Mouse (Mus musculus) heart, postnatal 14 days (tissue): ENCODE results near the gene Susd4. TPM values are rescaled to one million over a fixed set of nuclear protein-coding genes. Genes with fewer than 3 reads are reported as not detected.

Experiments used
- DNase-seq, 2 experiments: peaks; one replicate each; pipeline ENCODE4 v3.0.0; 2021 to 2022
- intact Hi-C: fragments of 180-260 bp; cut with DNase I; formaldehyde crosslinking; loops from one replicate; pipeline ENCODE4 v1.15.1; 2025
- total RNA-seq, 2 experiments: library from RNA; stranded (reverse); gene quantifications; 2 replicates each; pipeline ENCODE4 v1.2.3; 2021

Susd4 gene
- total RNA-seq, 2 experiments from 2014 or later, result 0.51 to 0.60 TPM

- no peak for DNase-seq
- intact Hi-C loops, result no loop called here
These were observed 21.1 kb downstream of the Susd4 start for GRCm38 (mm10) chr1:182784784-182785183.

DNA sequence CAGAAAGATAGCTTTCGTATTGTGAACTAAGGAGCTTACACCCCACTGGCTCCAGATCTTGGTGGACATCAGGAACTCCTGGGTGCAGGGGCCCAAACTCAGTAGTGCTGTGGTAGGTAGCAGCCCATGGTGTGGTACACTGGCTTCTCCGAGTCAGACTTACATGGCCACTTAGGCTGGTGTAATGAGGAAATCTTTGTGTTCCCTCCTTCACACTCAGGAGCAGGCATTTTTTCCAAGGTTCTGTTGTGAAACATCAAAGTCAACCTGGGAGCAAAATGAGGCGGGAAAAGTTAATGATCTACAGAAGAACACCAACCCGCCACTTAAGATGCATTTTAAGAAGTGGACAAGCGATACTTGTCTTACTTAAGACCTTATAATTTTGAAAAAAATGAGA, 21.8 kb downstream of the Susd4 start:
- intact Hi-C loops, result no loop called here
- DNase-seq, result no peak

DNA sequence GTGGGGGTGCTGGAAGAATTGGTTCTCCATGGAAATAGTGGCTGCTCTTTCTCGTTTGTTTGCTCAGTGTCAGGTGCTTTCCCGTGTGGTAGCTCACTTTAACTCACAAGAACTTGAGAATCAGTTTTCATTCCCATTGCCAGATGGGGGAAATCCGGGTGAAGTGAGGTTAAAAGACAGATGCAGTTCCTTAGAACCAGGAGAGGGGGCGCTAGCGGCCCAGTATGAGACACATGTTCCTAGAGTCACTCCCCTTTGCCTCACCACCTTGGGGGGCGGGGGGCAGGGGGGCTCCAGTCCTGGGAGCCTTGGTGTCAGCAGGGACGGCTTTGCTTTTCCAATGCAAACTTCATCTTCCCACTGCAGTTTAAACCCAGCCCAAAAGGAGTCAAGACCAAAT, 23.4 kb downstream of the Susd4 start:
- DNase-seq, result no peak
- intact Hi-C loops, result no loop called here

- DNase-seq, result no peak
- intact Hi-C loops, result no loop called here
These were observed 25.2 kb downstream of the Susd4 start for GRCm38 (mm10) chr1:182788896-182789295.

DNA sequence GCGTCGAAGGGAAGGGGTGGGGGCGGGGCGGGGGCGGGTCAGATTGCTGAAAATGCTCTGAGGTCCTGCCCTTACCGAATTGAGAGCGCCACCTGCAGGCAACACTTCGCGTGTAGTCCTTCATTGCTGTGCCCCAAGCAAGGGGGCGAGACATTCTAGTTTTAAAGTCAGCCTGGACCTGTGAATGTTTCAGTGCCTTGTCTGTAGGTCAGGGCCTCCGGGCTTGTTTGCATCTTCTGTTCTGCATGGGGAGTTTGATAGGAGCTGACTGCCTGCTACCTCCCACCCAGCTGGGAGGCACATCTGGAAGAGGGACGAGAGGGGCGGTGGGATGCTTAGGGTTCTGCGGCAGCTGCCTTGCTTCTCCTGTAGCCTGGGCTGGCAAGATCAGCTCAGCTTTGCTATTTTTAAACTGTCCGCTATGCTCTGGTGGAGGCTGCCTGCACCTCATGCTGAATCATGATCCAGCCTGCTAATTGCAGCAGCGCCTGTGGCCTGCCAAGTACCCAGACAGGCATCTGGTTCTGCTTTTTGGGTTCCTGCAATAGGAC, 28.9 kb downstream of the Susd4 start:
- intact Hi-C loops, result loop anchor here (2.0 to 5.0 kb wide), 3 partner anchors 135 to 238 kb away; no protein-coding TSS in a partner anchor
- peak; percentile 71 to 81 for DNase-seq

DNA sequence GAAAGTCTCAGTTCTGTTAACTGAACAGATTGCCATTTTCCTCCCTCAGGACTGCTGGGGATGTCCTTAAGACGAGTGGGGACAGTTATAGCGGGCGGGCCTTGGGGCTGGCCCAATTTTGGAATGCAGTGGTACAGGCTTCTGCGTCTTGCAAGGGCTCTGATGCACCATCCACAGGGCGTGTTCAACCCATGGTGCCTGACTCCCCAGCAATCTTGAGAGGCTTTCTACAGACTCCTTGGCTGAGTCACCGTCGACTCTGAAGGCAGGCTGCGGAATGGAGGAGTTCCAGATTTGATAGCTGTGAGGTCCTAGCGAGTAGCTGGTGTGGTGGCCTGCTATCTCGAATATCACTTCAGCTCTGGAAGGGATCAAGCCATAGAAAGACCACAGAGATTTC, 30.6 kb downstream of the Susd4 start:
- intact Hi-C loops, result loop anchor here (5.0 kb wide), 1 partner anchor 137 kb away; no protein-coding TSS in a partner anchor
- DNase-seq, result no peak

DNA sequence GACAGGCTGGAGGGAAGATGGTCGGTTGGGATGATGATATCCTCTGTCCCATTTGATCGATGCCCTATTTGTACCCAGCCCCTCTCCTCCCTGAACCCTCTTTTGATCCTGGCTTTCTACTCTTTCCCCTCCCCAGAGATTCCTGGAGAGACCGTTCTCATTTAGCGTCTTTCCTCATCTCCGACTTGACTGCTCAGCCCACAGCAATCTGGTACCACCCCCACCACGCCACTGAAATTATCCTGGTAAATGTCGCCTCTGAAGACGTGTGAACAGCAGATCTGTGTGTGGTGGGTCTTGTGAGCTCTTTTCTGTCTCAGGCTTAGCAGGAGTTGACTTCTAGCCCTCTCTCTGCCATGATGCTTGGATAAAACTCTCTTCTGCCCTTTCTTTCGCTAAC, 31.0 kb downstream of the Susd4 start:
- intact Hi-C loops, result loop anchor here (5.0 kb wide), 3 partner anchors 103 to 168 kb away; no protein-coding TSS in a partner anchor
- no peak for DNase-seq

GRCm38 (mm10) chr1:182797048-182797447, 33.4 kb downstream of the Susd4 start:
- DNase-seq, result no peak
- intact Hi-C loops, result loop anchor here (5.0 kb wide), 2 partner anchors 100 to 165 kb away; no protein-coding TSS in a partner anchor

DNA sequence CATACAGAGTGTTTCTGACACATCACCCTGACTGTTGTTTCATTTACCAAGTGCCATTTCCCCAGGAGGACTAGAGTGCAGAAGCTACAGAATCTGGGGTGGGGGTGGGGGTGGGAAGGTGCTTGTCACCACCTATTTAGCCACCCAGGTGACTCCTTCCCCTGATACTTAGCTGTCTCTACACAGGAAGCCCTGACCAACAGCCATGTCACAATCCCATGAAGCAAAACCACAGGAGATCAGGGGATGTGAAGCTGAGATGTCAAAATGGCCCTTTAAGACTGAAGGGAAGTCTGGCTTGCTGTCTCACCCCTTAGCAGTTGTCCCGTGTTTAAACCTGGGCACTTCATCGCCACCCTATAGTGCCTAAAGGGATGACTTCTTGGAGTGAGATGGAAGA, 37.9 kb downstream of the Susd4 start:
- DNase-seq, result no peak
- intact Hi-C loops, result no loop called here

- no peak for DNase-seq
- intact Hi-C loops, result no loop called here
These were observed 39.2 kb downstream of the Susd4 start for GRCm38 (mm10) chr1:182802891-182803290.

DNA sequence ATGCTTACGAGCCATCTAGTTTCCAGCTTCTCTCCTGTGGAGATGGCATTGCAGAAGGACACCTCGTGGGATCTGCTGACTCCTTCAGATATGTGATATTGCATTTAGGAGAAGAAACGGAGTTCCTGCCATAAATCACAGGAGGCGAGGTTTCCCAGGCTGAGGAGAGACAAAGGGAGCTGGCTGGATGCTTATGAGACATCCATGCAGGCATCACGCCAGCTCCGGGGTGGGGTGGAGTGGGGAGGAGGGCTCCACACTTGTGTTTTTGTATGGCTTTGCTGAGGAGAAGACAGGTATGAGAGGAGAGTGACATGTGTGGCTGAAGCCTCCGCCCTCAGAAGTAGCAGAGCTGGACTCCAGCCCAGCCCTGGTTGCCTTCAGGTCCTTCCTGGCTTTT, 50.3 kb downstream of the Susd4 start:
- DNase-seq, result no peak
- intact Hi-C loops, result no loop called here

- intact Hi-C loops, result no loop called here
- no peak for DNase-seq
These were observed 50.9 kb downstream of the Susd4 start for GRCm38 (mm10) chr1:182814566-182814965.

- DNase-seq, result no peak
- intact Hi-C loops, result no loop called here
These were observed 53.4 kb downstream of the Susd4 start for GRCm38 (mm10) chr1:182817106-182817505.

GRCm38 (mm10) chr1:182817624-182818023, 54.0 kb downstream of the Susd4 start:
- intact Hi-C loops, result no loop called here
- no peak for DNase-seq

GRCm38 (mm10) chr1:182818931-182819330, 55.3 kb downstream of the Susd4 start:
- intact Hi-C loops, result no loop called here
- DNase-seq, result no peak

- DNase-seq, result no peak
- intact Hi-C loops, result no loop called here
These were observed 59.1 kb downstream of the Susd4 start for GRCm38 (mm10) chr1:182822729-182823128.

DNA sequence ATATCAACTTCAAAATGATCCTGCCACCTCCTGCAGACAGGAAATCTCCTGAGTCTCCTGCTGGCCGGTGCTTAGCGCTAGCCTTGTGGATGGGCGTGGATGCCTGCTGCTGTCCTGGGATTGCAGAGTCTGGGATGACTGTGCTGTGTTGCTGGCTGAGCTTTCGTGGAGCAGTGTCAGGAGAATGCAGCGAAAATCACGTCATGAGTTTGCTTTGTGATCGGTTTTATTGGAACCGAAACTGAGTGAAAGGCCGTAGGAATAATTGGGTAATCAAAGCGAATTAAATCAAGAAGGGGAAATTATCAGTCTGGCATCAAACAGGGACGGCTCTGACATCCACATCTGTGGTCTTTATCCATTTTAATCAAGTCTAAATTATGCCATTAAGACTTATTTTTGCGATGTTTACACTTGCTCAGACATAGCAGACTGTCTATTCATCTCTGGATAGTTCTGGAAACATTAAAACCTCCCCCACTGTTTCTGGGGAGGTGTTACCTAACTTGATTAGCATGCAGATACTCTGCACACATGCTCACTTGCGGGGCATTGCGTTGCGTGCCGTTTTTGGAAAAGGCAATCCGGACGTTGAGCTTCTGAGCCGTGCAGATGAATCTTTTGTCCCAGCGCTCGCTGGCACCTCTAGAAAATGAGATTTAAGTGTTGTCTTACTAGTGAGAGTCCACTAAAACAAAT, 60.2 kb downstream of the Susd4 start:
- no peak for DNase-seq
- intact Hi-C loops, result no loop called here

DNA sequence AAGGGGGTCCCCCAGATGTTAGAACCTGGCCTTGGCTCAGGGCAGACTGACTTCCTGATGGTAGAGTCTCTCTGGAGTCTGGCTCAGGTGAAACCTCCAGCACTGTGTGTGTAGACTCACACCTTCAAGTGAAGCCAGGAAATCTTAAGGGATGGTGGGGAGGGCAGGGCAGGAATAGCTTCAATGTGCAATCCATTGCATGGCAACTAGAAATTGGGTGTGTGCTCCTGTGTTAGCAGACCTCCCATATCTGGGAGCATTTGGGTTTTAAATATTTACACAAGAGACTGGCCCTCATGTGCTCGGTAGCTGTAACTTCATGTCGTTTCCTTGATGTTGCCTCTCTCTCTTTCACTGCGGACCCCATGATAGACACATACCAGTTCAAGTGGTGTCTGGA, 62.9 kb downstream of the Susd4 start:
- DNase-seq, result no peak
- intact Hi-C loops, result no loop called here

GRCm38 (mm10) chr1:182838061-182838460, 74.4 kb downstream of the Susd4 start:
- DNase-seq, result no peak
- intact Hi-C loops, result no loop called here

- no peak for DNase-seq
- intact Hi-C loops, result no loop called here
These were observed 75.8 kb downstream of the Susd4 start for GRCm38 (mm10) chr1:182839332-182839929.

DNA sequence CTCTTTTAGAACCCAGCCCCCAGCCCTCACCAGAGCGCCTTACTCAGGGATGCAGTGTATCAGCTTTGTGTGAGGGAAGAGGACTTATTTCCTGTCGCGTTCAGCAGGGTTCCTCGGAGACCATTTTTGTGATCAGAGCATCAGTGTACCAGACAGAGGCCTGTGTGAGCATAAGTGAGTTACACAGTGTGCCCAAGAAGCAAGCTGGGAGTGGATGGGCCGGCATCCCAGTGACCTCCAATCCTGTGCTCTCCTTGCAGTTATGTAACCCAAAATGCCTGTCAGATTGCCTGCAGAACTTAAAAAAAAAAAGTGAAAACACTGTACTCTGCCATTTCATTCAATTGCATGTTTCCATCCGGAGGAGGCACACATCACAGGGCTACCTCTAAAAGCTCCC, 76.4 kb downstream of the Susd4 start:
- no peak for DNase-seq
- intact Hi-C loops, result no loop called here

DNA sequence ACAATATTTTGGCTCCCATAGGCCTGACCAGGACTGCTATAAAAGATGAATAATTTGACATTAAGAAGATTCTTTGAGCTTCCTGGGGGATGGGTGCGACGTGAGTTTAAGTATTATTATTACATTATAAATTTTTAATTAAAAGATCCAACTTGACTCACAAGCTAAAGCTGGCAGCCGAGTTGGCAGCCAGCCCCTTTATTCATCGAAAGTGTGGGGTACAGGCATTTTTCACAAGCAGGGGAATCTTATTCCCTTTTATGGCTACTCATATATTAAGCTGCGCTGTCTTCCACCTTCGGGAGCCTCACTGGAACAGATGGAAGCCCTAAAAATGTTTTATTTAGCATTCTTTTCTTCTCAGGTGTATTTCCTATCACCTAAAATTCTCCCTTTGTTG, 76.9 kb downstream of the Susd4 start:
- intact Hi-C loops, result no loop called here
- DNase-seq, result no peak
